Mouse (Mus musculus) lung, adult 18-20 months (tissue): ENCODE results near the gene Zfand3.

Source experiments
- DNase-seq, 2 experiments: peaks; one replicate each; pipeline ENCODE4 v3.0.0; 2022; ENCODE audit warnings: mixed read lengths in 2 of 2

Gene Zfand3

DNA sequence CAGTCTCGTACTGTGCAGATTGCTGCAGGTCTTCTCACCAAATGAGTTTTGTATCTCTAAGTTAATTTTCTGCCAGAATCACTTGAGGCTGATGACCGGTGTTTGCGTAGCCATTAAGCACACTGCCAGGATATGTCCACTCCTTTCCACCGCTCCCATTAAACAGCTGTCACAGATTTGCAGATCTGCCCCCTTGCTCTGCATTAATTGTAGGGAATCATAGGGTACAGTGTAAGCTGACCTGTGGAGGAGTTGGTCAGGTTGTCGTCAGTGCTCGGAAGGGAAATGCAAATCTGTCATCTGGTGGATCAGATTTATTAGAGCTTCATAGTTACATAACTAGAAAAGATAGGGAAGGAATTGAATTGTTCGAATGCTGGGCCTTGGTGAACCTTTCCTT is 106.1 kb downstream of the Zfand3 start:
- no peak for DNase-seq

DNA sequence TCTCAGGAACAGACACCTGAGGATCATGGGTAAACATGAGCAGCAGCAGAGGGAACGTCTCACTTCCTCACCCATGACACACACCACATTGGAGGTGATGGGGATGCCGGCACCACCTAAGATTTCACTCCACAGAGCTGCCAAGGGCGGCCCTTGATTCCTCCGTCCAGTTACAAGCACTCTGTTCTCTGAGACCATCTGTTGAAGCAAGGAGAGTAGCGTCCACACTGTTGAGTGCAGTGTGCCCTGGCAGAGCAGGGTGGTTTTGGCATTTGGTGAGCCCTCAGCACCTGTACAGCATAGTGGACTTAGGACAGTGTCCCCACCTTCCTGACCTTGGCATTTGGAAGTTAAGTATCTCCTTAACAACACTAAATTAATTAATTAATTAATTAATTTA is 107.0 kb downstream of the Zfand3 start:
- DNase-seq, result no peak

DNA sequence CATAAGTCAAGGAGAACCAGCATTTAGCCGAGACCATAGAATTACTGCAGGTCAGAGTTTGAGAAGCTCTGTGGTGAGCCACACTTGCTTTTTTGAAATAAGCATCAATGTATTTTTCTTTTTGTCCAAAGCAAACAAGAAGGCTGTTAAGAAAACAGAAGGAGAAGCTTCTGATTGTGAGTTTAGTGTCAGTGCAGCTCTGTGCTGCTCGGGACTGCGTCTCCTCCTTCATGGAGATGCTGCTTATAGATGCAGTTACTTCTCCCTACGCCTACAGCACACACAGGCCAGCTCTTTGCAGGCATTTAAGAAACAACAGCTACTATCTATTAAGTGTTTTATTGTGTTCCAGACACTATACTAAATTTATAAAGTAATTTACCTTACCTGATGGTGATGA is 107.5 kb downstream of the Zfand3 start:
- no peak for DNase-seq

DNA sequence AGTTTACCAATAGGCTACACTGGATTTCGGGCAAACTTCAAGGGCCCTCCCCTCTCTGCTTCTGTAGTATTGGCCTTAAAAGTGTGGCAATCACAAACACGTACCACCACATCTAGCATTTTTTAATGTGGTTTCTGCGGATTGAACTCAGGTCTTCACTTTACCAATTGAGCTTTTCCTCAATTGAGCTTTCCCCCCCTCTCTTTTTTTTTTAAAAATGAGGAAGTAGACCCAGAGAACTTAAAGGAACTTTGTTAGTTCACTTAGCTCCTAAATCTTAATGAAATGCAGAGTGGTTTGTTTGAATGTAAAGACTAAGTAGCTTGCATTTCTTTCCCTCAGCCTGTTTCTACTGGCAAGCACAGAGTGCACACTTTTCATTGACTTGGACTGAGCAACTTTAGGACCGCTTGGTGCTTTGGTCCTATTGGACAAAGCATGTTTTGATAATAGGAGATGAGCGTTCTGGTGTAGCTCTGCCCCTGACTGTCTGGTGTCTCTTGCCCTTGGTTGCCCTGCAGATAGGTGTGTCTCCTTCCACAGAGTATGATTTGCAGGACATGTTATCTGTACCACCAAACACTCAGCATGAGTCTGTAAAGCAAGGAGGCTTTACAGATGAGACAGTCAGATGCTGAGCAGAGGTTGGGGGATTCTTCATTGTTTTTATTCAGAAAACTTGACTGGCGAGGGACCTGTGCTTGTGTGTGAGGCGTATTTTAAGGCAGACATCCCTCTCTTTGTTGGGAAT is 108.2 kb downstream of the Zfand3 start:
- DNase-seq, result no peak

DNA sequence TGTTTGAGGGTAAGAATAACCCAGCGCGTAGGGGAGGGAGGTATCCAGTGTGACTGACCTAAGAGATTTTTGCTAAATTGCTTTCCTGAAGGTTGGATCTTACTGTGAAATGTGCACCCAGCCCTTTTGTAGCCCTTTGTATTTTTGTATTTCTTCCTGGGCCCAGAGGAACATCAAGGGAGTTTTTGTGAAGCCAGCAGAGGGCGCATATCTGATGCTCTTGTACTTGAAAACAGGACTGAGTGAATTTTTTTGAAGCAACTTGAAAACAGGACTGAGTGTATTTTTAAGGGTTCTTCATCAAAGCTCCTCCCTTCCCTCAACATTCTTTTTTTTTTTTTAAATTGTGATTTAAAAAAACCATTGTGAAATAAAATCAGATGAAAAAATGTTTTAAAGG is 110.2 kb downstream of the Zfand3 start:
- peak; percentile 35 to 49 for DNase-seq

DNA sequence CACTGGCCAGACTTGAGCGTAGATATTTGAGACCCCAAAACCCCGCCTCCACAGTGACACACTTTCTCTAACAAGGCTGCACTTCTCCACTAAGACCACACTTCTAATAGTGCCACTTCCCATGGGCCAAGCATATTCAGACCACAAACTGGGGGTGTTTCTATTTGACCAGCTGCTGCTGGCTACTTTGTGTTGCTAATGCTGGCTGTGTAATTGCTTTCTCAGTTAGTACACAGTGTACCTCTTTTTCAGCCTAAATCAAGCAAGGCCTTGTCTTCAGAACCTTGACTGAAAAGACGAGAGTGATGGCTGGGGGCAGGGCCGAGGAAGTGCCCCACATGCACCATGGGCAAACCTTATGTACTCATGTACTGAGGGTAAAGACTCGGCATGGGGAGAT is 111.7 kb downstream of the Zfand3 start:
- no peak for DNase-seq

- DNase-seq, result no peak
Measured at GRCm38 (mm10) chr17:30118036-30118435, 113.5 kb downstream of the Zfand3 start.

- DNase-seq, result no peak
Measured at GRCm38 (mm10) chr17:30122278-30122677, 117.7 kb downstream of the Zfand3 start.

DNA sequence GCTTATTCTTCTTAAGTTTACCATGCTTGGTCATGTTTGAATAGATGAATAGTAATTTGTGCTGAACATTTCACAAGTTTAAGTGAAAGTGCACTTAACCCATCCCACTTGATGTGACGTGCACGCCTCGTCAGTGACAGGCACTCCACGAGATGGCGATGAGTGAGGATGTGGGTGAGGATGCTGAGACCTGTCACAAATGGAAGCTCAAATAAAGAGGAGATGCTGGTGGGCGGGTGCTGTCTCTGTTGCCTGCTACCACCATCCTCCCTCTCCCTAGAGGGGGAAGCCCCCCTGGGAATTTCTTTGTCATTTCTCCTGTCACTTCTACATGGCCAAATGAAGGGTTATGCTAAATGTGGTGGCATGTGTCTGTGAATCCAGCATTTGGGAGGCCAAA is 123.9 kb downstream of the Zfand3 start:
- no peak for DNase-seq

DNA sequence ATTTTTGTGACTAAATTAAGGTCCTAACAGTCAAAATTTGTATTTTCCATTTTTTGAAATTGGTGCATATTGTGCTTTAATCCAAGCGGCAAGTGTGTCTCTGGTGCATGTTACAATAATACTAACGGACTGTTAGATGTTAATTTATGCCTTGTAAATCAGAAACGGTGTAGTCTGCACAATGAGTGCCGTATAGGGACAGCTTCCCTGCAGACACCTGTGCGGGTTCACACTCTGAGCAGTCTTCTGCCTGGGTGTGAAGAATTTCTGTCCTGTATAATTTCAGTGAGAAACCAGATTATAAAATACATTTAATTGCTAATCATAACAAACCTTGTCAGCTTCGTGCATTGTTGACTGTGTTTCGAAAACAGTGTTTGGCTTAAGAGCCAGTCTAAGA is 124.7 kb downstream of the Zfand3 start:
- DNase-seq, result no peak

GRCm38 (mm10) chr17:30130326-30130725 is 125.8 kb downstream of the Zfand3 start:
- no peak for DNase-seq

GRCm38 (mm10) chr17:30133641-30134040 is 129.1 kb downstream of the Zfand3 start:
- no peak for DNase-seq

DNA sequence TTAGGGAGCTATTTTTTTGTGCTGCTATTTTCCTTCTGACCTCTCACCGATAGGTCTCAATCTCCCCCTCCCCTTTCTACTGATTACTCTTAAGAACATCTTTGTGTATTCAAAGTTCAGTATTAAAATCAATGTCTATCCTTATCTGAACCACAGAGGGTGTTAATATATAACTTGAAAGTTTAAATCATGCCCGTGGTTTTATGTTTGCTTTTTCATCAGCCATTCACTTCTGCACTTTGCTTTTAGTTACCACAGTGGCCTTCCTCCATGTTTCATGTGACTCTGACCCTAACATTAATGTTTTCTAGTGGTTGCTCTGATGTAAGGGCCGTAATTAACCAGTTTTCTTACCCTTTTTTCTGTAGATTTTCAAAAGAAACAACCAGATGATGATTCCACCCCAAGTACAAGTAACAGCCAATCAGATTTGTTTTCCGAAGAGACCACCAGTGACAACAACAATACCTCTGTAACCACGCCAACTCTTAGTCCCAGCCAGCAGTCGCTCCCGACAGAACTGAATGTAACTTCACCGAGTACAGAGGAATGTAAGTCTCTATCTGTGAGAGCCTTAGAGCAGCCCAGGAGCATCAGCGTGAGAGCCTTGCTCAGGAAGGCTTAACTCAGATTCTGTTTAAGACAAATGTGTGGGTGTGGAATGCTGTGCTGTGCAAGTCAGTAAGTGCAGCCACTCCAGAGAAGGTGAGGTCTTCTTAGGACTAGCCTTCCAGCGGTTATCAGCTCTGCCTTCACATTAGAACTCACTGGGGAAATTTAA is 130.6 kb downstream of the Zfand3 start:
- DNase-seq, result no peak

- DNase-seq, result no peak
Measured at GRCm38 (mm10) chr17:30135890-30136289, 131.4 kb downstream of the Zfand3 start.

DNA sequence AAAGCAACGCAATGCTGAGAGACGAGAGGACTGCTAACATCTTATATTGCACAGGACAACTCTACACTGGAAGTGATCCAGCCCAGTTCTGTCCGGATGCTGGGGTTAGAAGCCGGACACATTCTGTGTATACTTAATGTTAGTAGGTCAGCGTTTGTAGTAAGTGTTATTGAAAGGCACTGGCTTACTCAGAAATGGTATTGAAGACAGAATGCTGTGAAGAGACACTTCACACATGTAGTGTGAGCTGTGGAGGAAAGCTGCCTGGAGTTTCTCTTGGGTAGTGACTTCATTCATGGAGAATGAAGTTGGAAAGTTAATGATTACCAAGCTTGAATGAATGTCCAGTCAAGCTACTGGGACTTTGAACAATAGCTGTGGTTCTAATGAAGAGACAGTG is 132.2 kb downstream of the Zfand3 start:
- peak in 1 of 2 experiments; percentile 32 for DNase-seq

GRCm38 (mm10) chr17:30137115-30137514 is 132.6 kb downstream of the Zfand3 start:
- DNase-seq, result no peak

DNA sequence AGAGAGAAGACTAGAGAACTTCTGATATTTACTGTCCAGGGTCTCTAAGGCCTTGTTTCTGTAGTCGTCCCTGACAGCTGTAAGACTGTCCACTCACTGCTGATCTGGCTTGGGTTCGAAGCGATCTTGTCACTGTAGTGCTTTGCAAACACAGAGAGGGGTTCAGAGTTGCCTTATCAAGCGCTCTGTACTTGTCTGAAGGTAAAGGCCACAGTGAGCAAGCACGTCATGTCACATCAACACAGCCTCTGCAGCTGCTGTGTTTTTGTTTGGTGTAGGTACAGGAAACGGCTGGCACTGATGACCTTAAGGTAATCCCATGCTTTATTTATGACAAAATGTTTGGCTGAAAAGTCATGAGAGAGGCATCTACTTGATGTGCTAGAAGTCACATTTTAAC is 139.6 kb downstream of the Zfand3 start:
- no peak for DNase-seq

DNA sequence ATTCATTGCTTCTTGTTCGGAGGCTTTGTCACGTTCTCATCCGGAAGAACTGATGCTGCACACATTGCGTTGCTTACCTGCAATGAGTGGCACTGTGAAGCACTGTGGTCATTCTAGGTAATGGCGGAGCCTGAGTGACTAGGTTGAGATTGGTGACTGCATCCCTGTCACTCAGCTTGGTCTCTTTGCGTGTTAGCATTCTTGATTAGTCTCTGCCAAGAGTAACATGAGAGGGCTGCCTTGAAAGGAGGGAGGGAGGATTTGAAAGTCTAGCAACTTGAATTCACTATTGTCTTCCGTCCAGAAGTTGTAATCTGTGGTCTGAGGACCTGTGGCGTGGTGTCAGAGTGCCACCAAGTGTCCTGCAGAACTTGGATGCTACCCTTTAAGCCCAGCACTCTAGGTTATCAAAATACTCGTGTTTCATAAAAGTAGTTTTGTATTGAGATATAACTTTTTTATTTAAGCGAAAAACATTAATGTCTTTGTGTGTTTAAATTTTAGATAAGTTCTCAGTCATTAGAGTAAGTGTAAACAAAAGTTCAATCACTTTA is 141.1 kb downstream of the Zfand3 start:
- no peak for DNase-seq

DNA sequence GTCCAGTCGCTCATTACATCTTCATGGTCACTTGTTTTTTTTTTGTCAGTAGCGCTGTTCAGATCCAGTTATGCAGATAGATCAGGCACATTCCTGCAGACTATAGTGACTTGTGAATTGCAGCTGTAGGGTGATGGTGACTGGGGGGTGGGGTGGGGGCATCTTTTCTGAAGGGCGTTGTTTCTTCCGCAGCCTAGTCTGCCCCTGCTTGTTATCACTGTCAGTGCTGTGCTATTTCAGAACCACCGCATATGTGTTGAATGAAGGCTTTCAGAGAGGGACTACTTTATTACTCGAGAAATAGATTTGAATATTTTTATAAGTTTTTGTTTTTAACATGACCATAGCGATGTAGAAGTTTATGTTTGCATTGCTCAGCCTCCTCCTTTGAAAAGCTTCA is 142.0 kb downstream of the Zfand3 start:
- DNase-seq, result no peak

GRCm38 (mm10) chr17:30147897-30148296 is 143.4 kb downstream of the Zfand3 start:
- no peak for DNase-seq

- no peak for DNase-seq
Measured at GRCm38 (mm10) chr17:30148320-30148719, 143.8 kb downstream of the Zfand3 start.

- DNase-seq, result no peak
Measured at GRCm38 (mm10) chr17:30149911-30150310, 145.4 kb downstream of the Zfand3 start.

GRCm38 (mm10) chr17:30154144-30154543 is 149.6 kb downstream of the Zfand3 start:
- DNase-seq, result no peak

DNA sequence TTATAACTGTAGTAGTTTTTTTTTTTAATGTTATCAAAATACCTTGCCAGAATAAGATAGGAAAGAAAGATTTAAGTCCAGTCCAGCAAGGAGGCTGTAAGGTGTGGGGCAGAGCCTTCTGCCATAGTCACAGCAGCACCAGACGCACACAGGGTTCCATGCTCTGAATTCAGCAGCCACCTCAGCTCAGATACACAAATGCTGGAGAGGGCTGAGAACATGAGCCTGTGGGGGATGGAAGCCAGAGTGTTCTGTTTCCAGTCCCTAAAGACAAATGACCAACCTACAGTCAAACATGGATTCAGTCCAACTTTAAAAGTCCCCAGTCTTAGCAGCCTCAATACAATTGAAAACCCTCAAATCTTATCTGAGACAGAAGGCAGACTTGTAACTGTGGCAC is 150.3 kb downstream of the Zfand3 start:
- no peak for DNase-seq
